Mouse (Mus musculus) T-cell, adult 2 months (primary cell): ENCODE data around the gene Eef2.
"Not testable (repeated sequence)": the region's sequence is repeated elsewhere in the genome, so short reads cannot be mapped to it uniquely, and the experiment has no call there.

Experiments used
- DNase-seq: peaks from one replicate; pipeline ENCODE4 v3.0.0; 2022; ENCODE audit warnings: low spot score

The Eef2 gene

DNA sequence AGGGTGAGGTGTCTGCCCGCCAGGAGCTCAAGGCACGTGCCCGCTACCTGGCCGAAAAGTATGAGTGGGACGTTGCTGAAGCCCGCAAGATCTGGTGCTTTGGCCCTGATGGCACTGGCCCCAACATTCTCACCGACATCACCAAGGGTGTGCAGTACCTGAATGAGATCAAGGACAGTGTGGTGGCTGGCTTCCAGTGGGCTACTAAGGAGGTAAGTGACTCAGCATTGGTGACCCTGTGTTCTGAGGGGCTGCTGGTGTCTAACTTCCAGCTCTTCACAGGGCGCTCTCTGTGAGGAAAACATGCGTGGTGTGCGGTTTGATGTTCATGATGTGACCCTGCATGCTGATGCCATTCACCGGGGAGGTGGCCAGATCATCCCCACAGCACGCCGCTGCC lies 4.5 kb downstream of the Eef2 start:
- DNase-seq = no peak

DNA sequence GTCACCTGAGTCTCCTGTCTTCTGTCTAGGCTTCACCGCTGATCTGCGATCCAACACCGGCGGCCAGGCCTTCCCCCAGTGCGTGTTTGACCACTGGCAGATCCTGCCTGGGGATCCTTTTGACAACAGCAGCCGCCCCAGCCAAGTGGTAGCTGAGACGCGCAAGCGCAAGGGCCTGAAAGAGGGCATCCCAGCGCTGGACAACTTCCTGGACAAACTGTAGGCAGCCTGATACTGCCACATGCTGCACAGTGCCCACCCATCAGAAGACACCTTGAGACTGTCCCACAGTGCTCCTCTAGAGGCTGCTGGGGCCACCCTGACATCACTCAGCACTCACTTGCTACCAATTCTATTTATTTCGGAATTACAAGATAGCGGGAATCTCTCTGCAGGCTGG lies 5.4 kb downstream of the Eef2 start:
- not testable (repeated sequence) for DNase-seq

GRCm38 (mm10) chr10:81182336-81183333 lies 6.2 kb downstream of the Eef2 start, which contains the start of gene Dapk3:
Gene Dapk3, plus strand, starts transcription at chr10:81183005.
- peak; percentile 97 for DNase-seq

GRCm38 (mm10) chr10:81183805-81184204 lies 7.4 kb downstream of the Eef2 start, which contains the start of gene 4930442H23Rik:
Gene 4930442H23Rik, minus strand, starts transcription at chr10:81183849.
- DNase-seq = no peak

- no peak for DNase-seq
These were observed 8.3 kb downstream of the Eef2 start for GRCm38 (mm10) chr10:81184765-81185164.

DNA sequence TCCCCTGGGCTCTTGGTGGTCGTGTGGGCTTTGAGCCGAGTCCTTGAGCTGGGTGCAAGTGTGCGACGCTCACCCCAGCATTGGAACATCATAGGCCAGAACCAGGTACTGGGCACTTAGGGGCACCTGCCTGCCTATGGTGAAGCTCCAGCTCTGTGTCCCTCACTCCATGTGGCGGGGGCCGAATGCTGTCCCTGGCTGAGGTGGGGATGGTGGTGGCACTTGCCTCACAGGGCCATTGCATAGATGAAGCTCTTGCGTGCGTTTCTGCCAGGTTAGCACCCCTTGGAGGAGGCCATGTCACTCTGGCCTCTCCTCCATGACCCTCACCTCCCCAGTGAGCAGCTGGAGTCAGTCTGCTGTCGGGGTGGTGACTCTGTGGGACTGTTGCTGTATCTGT lies 10.7 kb downstream of the Eef2 start:
- no peak for DNase-seq

DNA sequence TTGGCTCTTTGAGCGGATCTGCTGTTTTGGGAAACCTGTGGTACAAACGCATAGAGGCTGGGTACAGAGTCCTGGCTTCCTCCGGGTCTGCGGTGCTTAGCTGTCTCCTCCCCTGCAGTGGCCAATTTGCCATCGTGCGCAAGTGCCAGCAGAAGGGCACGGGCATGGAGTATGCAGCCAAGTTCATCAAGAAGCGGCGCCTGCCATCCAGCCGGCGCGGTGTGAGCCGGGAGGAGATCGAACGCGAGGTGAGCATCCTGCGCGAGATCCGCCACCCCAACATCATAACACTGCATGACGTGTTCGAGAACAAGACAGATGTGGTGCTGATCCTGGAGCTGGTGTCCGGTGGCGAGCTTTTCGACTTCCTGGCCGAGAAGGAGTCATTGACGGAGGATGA lies 13.4 kb downstream of the Eef2 start:
- no peak for DNase-seq

DNA sequence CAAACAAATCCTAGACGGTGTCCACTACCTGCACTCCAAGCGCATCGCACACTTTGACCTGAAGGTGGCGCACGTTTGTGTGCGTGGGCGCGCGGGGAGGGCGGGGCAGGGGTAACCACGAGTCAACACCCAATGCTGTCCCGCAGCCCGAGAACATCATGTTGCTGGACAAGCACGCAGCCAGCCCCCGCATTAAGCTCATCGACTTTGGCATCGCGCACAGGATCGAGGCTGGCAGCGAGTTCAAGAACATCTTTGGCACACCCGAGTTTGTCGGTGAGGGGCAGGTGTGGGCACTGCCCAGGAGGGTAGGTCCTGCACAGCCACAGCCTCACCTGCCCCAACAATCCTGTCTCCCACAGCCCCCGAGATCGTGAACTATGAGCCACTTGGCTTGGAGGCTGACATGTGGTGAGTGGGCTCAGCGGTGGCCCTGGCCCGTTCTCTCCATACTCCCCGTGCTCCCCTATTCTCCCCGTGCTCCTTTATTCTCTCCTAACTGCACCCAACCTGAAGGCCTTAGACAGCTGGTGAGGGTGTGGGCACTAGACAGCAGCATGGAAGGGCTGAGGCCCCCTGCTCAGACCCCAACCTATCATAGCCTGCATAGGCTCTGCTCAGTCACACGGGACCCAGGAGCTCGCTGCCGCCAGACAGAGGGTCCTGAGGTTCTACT lies 13.9 kb downstream of the Eef2 start:
- DNase-seq = no peak

GRCm38 (mm10) chr10:81190912-81191321 lies 14.5 kb downstream of the Eef2 start:
- DNase-seq = no peak

DNA sequence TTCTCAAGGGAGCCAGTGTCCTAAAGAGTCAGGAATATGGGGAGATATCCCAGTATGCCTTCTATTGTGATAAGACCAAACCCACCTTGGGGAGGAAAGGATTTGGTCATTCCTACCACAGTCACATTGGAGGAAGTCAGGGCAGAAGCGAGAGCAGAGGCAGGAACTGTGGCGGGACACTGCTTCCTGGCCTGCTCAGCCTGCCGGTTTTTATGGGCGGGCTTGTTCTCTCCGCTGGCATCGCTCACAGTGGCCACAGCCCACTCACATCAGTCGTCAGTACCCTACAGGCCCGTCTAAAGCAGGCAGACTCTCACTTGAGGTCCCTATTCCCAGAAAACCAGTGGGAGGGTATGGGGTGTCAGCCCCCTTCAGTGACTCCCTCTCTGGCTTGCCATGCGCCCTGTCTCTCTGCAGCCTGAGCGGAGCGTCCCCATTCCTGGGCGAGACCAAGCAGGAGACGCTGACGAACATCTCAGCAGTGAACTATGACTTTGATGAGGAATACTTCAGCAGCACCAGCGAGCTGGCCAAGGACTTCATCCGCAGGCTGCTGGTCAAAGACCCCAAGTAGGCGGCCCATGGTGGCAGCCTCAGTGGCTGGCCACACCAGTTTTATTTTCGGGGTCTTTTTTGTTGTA lies 15.0 kb downstream of the Eef2 start:
- no peak for DNase-seq

DNA sequence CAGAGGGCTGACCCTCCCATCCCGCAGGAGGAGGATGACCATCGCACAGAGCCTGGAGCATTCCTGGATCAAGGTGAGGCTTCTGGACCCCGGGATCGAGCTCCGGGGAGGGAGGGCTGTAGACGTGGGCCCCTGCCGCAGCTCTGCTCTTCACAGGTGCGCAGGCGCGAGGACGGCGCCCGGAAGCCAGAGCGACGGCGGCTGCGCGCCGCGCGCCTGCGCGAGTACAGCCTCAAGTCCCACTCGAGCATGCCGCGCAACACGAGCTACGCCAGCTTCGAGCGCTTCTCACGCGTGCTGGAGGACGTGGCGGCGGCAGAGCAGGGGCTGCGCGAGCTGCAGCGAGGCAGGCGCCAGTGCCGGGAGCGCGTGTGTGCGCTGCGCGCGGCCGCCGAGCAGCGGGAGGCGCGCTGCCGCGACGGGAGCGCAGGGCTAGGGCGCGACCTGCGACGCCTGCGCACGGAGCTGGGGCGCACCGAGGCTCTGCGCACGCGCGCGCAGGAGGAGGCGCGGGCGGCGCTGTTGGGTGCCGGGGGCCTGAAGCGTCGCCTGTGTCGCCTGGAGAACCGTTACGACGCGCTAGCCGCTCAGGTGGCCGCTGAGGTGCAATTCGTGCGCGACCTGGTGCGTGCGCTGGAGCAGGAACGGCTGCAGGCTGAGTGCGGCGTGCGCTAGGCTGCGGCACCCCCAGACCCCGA lies 16.0 kb downstream of the Eef2 start:
- peak; percentile 89 for DNase-seq

DNA sequence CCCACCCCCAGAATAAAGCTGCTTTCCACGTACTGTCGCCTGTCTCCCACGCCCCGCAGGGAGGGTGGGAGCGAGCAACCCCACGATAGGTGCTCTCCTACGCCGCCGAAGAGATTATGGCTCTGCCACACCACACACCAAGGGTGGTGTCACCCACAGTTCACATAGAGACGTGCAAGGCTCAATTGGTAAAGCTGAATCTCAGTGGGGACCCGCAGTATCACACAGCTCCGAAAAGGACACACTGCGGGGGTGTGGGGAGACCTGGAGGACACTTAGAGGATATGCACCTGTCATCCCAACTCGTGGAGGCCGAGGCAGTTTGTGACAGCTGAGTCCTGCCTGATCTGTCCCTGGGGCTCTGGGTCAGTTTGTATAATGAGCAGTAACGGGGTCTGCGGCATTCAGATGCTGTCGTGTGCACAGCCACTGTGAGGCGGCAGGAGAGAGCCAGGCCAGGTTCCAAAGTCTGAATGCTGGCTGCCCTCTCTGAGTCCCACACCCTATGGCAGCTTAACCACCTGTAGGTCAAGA lies 16.6 kb downstream of the Eef2 start:
- DNase-seq = no peak

- peak; percentile 76 for DNase-seq
These were observed 17.8 kb downstream of the Eef2 start for GRCm38 (mm10) chr10:81193991-81194774.

DNA sequence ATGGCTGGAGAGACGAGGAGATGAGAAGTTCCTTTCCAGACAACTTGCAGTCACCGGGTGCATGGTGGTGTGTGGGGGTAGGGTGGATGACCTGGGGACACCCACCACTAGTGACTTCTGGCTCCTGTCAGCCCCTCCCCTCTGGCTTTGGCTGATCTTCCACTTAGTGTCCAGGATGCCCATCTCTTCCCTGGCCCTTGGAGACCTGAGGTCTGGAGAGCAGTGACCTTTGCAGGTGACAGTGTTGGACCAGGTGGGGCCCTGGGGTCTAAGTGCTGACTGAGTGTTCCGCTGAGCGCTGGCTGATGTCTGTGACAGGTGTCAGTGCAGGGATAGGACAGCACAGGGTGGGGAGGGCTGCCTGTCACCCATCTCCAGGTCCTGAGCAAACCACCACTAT lies 18.9 kb downstream of the Eef2 start:
- DNase-seq = no peak

GRCm38 (mm10) chr10:81196470-81197065 lies 20.1 kb downstream of the Eef2 start:
- no peak for DNase-seq

GRCm38 (mm10) chr10:81197305-81197704 lies 20.9 kb downstream of the Eef2 start:
- no peak for DNase-seq

DNA sequence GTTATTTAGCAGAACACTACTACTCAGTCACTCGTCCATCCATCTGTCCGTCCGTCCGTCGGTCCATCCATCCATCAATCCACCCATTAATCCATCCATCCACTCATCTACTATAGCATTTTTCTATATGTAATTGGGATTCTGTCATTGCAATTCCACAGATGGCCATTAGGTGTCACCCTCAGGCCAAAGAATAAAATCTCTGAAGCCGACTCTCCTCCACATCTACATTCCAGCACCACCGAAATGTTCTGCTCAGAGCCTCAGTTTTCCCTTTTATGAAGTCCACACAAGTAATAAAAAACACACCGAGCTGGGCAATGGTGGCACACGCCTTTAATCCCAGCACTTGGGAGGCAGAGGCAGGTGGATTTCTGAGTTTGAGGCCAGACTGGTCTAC lies 21.8 kb downstream of the Eef2 start:
- peak; percentile 66 for DNase-seq

- DNase-seq = no peak
These were observed 22.6 kb downstream of the Eef2 start for GRCm38 (mm10) chr10:81198990-81199389.

- no peak for DNase-seq
These were observed 23.7 kb downstream of the Eef2 start for GRCm38 (mm10) chr10:81200141-81200540.

GRCm38 (mm10) chr10:81200605-81201287 lies 24.3 kb downstream of the Eef2 start:
- DNase-seq = no peak
